9 mouse cellular contexts compared by ENCODE assay signal in genomic region chr3:88214971-88215552, GRCm38 (mm10). TPM values are rescaled to one million over a fixed set of nuclear protein-coding genes. Genes with fewer than 3 reads are reported as not detected.
DNase-seq lines count a peak whose midpoint lies in the region; ATAC-seq and TF ChIP-seq lines count a peak whose summit lies in the region.
"Had no signal": no experiment of that assay in that cellular context is flagged by ENCODE, and none has a peak within 500 bp of the region (broad histone marks: within the 10 kb centered on the region; RNA-seq: fewer than 3 reads in every experiment).

No protein-coding gene starts in this region.

- H3K27me3 ChIP-seq in kidney, adult 2 months (replicated peaks; ENCODE audit: control insufficient read depth, insufficient read depth, low read length) = peaks cover 8% of the 10 kb centered on the region
- H3K27me3 ChIP-seq in embryonic facial prominence, embryonic 10.5 days (replicated peaks; ENCODE audit: low read depth, poor library complexity, severe bottlenecking) = peaks cover 100% of the 10 kb centered on the region
- H3K27me3 ChIP-seq in midbrain, embryonic 16.5 days (ENCODE audit: control insufficient read depth, insufficient read depth, low read depth, low read length) = peaks cover 22% of the 10 kb centered on the region

- H3K36me3 ChIP-seq in kidney, adult 2 months (ENCODE audit: control insufficient read depth, insufficient read depth, low read length) = no peaks in the 10 kb centered on the region
- no peaks in the 10 kb centered on the region for H3K36me3 ChIP-seq in ES-E14 (ENCODE audit: control insufficient read depth, insufficient read depth, low read length, poor library complexity, severe bottlenecking)
- no peaks in the 10 kb centered on the region for H3K36me3 ChIP-seq in embryonic facial prominence, embryonic 10.5 days (replicated peaks)
- no peaks in the 10 kb centered on the region for H3K36me3 ChIP-seq in midbrain, embryonic 16.5 days (ENCODE audit: control insufficient read depth, insufficient read depth, low read length)

- in situ Hi-C loops in ES-E14 (cut with MboI; ENCODE audit: low sequenced_read_pairs in 2 of 2, unreplicated experiment in 2 of 2) = no loop called here

- no peak for DNase-seq in kidney, adult 2 months
- DNase-seq in kidney, adult 8-10 months = no peak
- DNase-seq in ES-E14 (ENCODE audit: low read depth, low spot score) = no peak
- peak; percentile 45 for DNase-seq in embryonic facial prominence, embryonic 10.5 days (ENCODE audit: low spot score)
- no peak for DNase-seq in layer of hippocampus, adult 9-10 months (ENCODE audit: low spot score)
- DNase-seq in layer of hippocampus, postnatal 36 days = no peak

- TF ChIP-seq POLR2A in kidney, adult 2 months (IDR thresholded peaks at IDR 0.05; ENCODE audit: low read depth, low read length) = no peak

- no peaks in the 10 kb centered on the region for H3K9me3 ChIP-seq in ES-E14 (ENCODE audit: control insufficient read depth, insufficient read depth, low read depth, low read length)
- no peaks in the 10 kb centered on the region for H3K9me3 ChIP-seq in embryonic facial prominence, embryonic 10.5 days
- H3K9me3 ChIP-seq in midbrain, embryonic 16.5 days (replicated peaks; ENCODE audit: control insufficient read depth, low read length, poor library complexity, severe bottlenecking) = no peaks in the 10 kb centered on the region

- H3K4me3 ChIP-seq in kidney, adult 2 months (ENCODE audit: insufficient read depth, low read depth, low read length) = peak overlapping the region; percentile 29
- H3K4me3 ChIP-seq in ES-E14 (ENCODE audit: insufficient read depth in 1 of 2, low read depth in 1 of 2, low read length in 2 of 2, poor library complexity in 1 of 2, severe bottlenecking in 1 of 2) = peak overlapping the region; percentile 65 to 69
- H3K4me3 ChIP-seq in embryonic facial prominence, embryonic 10.5 days = peak overlapping the region; percentile 42
- peak overlapping the region; percentile 49 for H3K4me3 ChIP-seq in midbrain, embryonic 16.5 days (ENCODE audit: low read depth, low read length)
- H3K4me3 ChIP-seq: myocyte had no signal

- peak; percentile 41 for ATAC-seq in inflammation-experienced regulatory T-cells, adult 6 months
- ATAC-seq in midbrain, embryonic 16.5 days = 0 out of 2 replicates have a peak, but pooled peaks have one; percentile 9

- WGBS in kidney, adult 2 months = 2% methylated on average over 48 of the region's 48 CpGs
- under 1% methylated on average over 48 of the region's 48 CpGs for WGBS in embryonic facial prominence, embryonic 10.5 days
- 3% methylated on average over 43 of the region's 48 CpGs for WGBS in midbrain, embryonic 16.5 days

- TF ChIP-seq CTCF in kidney, adult 2 months (conservative IDR thresholded peaks at IDR 0.05; ENCODE audit: insufficient read depth, insufficient read length, low read depth, low read length) = no peak

- H3K4me2 ChIP-seq in midbrain, embryonic 16.5 days (ENCODE audit: low read length) = peak overlapping the region; percentile 70

- H3K27ac ChIP-seq in kidney, adult 2 months (ENCODE audit: insufficient read depth, low read depth, low read length) = no peak overlapping the region
- H3K27ac ChIP-seq in ES-E14 (ENCODE audit: insufficient read depth, low read depth, low read length, poor library complexity, severe bottlenecking) = no peak overlapping the region
- peak overlapping the region; percentile 35; the same call in 1 of the 2 replicates for H3K27ac ChIP-seq in embryonic facial prominence, embryonic 10.5 days (replicated peaks)
- peak overlapping the region; percentile 80 for H3K27ac ChIP-seq in midbrain, embryonic 16.5 days (ENCODE audit: low read length)

- no peaks in the 10 kb centered on the region for H3K4me1 ChIP-seq in kidney, adult 2 months (ENCODE audit: control insufficient read depth, insufficient read depth, low read length)
- peaks cover 0 to 4% of the 10 kb centered on the region in 2 experiments; a peak in 1 of 4 replicates for H3K4me1 ChIP-seq in ES-E14 (ENCODE audit: control insufficient read depth in 2 of 2, insufficient read depth in 2 of 2, low read length in 2 of 2, poor library complexity in 1 of 2)
- peaks cover 21% of the 10 kb centered on the region for H3K4me1 ChIP-seq in embryonic facial prominence, embryonic 10.5 days
- peaks cover 25% of the 10 kb centered on the region for H3K4me1 ChIP-seq in midbrain, embryonic 16.5 days (ENCODE audit: control insufficient read depth, insufficient read depth, low read length)

- peak overlapping the region; percentile 36; the same call in 1 of the 2 replicates for H3K9ac ChIP-seq in ES-E14 (ENCODE audit: insufficient read depth, low read depth, low read length, poor library complexity, severe bottlenecking)
- H3K9ac ChIP-seq in midbrain, embryonic 16.5 days (ENCODE audit: low read depth, low read length) = peak overlapping the region; percentile 83

TF ChIP-seq in ES-E14, 5 proteins besides CTCF, POLR2A, EP300 and RAD21:
- no peak for TF ChIP-seq ZNF384 (IDR thresholded peaks at IDR 0.05; ENCODE audit: low read depth, low read length)
- no peak for TF ChIP-seq MAFK (IDR thresholded peaks at IDR 0.05; ENCODE audit: insufficient read depth, low read depth, low read length)

RNA-seq across cellular contexts. Expression of gene Rhbg, which starts 39.4 kb away (rescaled TPM):
- polyA plus RNA-seq in kidney, adult 2 months (2012; rRNA removed) = 94.4 and 106 TPM in 2 replicates
- total RNA-seq in ES-E14 (2012; rRNA removed) = 3.4 and 4.6 TPM in 2 replicates
- 0.17 TPM in 1 of 2 replicates, not detected in the other for polyA plus RNA-seq in embryonic facial prominence, embryonic 10.5 days (2016; fragmentation: Nextera tagmentation; extraction: Ambion mirVana)
- polyA plus RNA-seq in inflammation-experienced regulatory T-cells, adult 6 months (2017; shearing (Covaris generic)) = not detected
- 0.18 and 0.21 TPM in 2 replicates for polyA plus RNA-seq in midbrain, embryonic 16.5 days (2015; fragmentation: Nextera tagmentation; extraction: Ambion mirVana)
- not detected for total RNA-seq in layer of hippocampus, postnatal 36 days (2021)
- polyA plus RNA-seq: myocyte had no signal

Comparison
In these comparisons a context has a peak if more than half of its experiments do, and no peak if none do; other contexts are left out.
1. H3K27ac ChIP-seq: peak in embryonic facial prominence, embryonic 10.5 days (single experiment) and midbrain, embryonic 16.5 days (single experiment); none in kidney, adult 2 months (single experiment) and ES-E14 (single experiment).
2. RNA of gene Rhbg, which starts 39.4 kb away (polyA plus RNA-seq): 94.4 to 106 TPM in kidney, adult 2 months; 0.18 to 0.21 TPM in midbrain, embryonic 16.5 days, 0.17 TPM in embryonic facial prominence, embryonic 10.5 days and not detected in inflammation-experienced regulatory T-cells, adult 6 months; every median in the first group is over 10 times any median in the second.
3. Peak in every context shown above with its lines, with median percentiles within 50 percentile points of each other: H3K4me3 ChIP-seq.